Mouse (Mus musculus) bone marrow, adult 2 months (tissue): ENCODE data around the gene Gm10320. TPM values are rescaled to one million over a fixed set of nuclear protein-coding genes. Genes with fewer than 3 reads are reported as not detected.

Experiments
- H3K27ac ChIP-seq: fragments of 200-500 bp; 2 replicates; pipeline ENCODE4 v1.5.1; 2012; ENCODE audit warnings: low read depth, mild to moderate bottlenecking, control low read depth, inconsistent platforms, low read length; ENCODE audit not compliant: control insufficient read depth, poor library complexity, insufficient read depth
- H3K4me1 ChIP-seq: fragments of 200-500 bp; 2 replicates; pipeline ENCODE4 v1.6.1; 2011; ENCODE audit warnings: low read length; ENCODE audit not compliant: control insufficient read depth, insufficient read depth
- H3K4me3 ChIP-seq: fragments of 200-500 bp; replicated peaks from 2 replicates; pipeline ENCODE3; 2011; ENCODE audit warnings: mild to moderate bottlenecking, low read depth, low read length, control low read depth; ENCODE audit not compliant: control insufficient read depth
- CTCF ChIP-seq: fragments of 200-500 bp; IDR thresholded peaks from 2 replicates; pipeline ENCODE4 v1.5.1; 2011; ENCODE audit warnings: low read length, control low read depth; ENCODE audit not compliant: control insufficient read depth, insufficient read depth
- POLR2A ChIP-seq: fragments of 200-500 bp; IDR thresholded peaks from 2 replicates; pipeline ENCODE4 v1.6.1; 2011; ENCODE audit warnings: low read depth, mild to moderate bottlenecking, control low read depth, low read length, borderline replicate concordance; ENCODE audit not compliant: control insufficient read depth
- WGBS: fragments of 180-500 bp; shearing (Covaris S2); methylation state at CpG from one replicate; pipeline ENCODE4 v1.1.7; 2018; 5-methylcytosine and 5-hydroxymethylcytosine counted together
- polyA plus RNA-seq: library from polyadenylated mRNA; stranded (reverse); fragments of >200 nt; gene quantifications from 2 replicates; pipeline ENCODE4 v1.2.4, GENCODE M21; 2011; ENCODE audit warnings: low replicate concordance; ENCODE audit not compliant: missing spikeins, insufficient read depth, insufficient read length

Gene Gm10320
- polyA plus RNA-seq, 1 experiment: 9.2 TPM

DNA sequence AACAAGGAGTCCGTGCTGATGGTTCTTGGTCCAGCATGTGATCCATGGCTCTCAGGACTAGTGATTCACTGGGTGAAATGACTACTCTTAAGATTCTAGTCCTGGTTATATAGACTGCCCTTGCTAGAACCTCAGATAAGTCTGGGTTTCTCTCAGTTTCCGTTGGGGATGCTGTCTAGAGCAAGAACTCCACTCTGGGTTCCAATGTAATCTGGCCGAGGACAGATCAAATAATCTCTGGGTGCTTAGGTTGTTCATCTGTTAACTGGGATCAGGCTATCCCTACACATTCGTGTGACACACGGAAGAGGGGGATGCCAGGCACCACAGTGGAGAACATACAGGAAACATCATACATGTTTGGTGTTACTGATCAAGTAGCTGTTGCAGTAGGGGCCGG lies 9.5 kb upstream of the Gm10320 start:
- TF ChIP-seq CTCF: no peak
- TF ChIP-seq POLR2A: no peak
- WGBS: 12% methylated on average over 6 of the region's 6 CpGs
- Histone ChIP-seq H3K27ac (no peak overlapping the region), H3K4me1 (no peaks in the 10 kb centered on the region), H3K4me3 (no peak overlapping the region)

DNA sequence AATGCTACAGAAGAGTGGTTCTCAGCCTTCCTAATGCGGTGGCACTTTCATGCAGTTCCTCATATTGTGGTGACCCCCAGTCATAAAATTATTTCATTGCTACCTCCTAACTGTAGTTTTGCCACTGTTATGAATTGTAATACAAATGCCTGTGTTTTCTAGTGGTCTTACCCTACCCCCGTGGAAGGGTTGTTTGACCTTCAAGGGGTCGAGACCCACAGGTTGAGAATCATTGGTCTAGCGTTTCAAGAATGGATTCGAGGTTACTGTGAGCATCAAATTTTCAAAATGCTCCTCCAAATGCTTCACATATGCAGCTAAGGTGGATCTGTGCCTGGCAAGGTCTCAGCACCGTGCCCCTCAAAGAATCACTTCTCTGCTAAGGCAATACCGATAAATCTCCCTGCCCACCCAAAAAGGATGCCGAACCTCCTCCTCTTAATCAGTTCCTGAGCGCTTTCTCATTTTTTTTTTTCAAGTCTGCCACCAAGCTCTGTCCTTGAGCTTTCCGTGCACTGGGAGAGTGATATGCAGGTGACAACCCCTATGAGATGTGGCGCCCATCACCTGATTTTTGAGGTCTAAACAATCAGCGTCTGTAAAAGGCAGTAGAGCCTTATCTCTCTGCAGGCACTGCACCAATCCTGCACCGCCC lies 8.8 kb upstream of the Gm10320 start:
- Histone ChIP-seq H3K4me3 (no peak overlapping the region), H3K4me1 (no peaks in the 10 kb centered on the region), H3K27ac (no peak overlapping the region; the same call in 1 of the 2 replicates)
- 24% methylated on average over 13 of the region's 13 CpGs for WGBS
- no peak for TF ChIP-seq POLR2A
- TF ChIP-seq CTCF: no peak

DNA sequence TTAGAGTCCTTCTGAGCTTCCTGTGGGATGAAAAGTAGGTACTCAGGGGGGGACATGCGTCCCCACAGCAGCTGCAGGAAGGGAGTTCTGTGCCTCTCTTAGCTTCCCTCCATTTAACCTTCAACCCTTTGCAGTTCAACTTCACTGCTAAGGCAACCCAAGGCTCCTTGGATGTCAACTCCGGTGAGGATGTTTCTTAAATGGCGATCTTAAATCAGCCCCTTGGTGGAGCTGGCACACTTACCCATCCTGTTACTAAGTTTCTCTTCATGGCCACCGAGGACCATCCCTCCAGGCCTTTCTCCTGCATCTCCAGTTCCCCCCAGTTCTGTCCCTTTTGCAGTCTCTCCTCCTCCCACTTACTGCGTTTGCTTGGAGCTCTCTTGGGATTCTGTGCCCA lies 6.8 kb upstream of the Gm10320 start:
- no peak for TF ChIP-seq CTCF
- no peak for TF ChIP-seq POLR2A
- 63% methylated on average over 5 of the region's 5 CpGs for WGBS
- H3K27ac ChIP-seq: no peak overlapping the region
- no peaks in the 10 kb centered on the region for H3K4me1 ChIP-seq
- H3K4me3 ChIP-seq: no peak overlapping the region

DNA sequence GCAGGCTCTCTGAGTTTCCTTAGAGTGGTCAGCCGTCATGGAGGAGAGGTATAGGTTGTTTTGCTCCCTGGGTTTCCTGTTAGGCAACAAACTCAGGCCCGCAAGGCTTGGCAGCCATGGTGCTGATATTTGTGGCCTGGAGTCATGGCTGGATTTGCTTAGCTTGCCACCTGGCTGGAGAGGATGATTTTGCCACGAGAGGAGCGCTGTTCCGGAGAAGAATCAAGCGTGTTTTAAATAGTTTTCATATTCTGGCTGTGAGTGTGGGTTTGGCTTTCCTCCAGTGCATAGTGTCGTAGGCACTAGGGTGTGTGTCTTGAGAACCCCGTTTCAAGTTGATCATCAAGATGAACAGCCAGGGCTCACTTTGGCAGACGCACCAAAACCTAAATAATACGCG lies 6.3 kb upstream of the Gm10320 start:
- no peak for TF ChIP-seq CTCF
- no peak for TF ChIP-seq POLR2A
- no peak overlapping the region for H3K4me3 ChIP-seq
- 61% methylated on average over 11 of the region's 11 CpGs for WGBS

DNA sequence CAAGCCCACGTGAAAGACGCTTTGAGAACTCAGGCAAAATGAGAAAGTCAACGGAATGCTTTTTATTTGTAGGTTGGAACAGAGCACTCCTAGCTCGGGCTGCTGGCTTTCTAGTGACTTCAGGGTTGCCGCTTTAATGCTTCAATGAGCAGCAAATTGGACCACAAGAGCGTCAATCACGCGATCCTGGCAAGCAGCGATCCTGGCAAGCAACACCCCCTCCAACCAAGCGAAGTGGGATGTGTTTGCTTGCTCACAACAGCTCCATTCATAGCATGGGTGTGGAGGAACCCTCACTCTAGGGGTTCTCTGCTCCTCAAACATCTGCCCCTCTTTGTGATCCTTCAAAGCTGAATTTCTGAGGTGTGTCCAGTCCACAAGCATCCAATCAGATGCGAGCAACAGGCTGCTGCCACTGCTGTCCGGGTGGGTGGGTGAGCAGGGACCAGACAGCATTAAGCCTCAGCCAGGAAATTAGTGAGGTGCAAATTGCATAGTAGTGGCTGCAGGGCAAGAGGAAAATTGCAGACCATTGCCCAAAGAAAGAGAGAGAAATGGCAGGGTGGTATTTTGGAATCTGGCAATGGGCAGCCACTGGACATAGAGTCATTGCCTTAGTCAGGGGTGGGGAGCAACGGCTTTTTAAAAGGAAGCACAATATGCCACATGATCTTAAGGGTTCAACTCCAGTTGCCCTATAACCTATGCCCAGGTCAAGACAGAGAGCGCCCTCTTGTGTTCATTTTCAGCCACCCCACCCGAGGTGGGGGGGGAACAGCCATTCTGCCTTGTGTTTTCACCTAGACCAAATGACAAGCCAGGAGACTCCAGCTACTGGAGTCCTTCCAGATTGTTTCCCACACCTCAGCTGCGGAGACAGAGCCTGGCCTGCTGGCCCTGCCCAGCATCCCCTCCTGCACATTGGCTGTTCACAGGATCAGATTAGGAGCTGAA lies 5.4 kb upstream of the Gm10320 start:
- 35% methylated on average over 16 of the region's 16 CpGs for WGBS

More for the DNA sequence above, 6.3 kb upstream of the Gm10320 start:
- Histone ChIP-seq H3K4me1 (no peaks in the 10 kb centered on the region), H3K27ac (no peak overlapping the region)

DNA sequence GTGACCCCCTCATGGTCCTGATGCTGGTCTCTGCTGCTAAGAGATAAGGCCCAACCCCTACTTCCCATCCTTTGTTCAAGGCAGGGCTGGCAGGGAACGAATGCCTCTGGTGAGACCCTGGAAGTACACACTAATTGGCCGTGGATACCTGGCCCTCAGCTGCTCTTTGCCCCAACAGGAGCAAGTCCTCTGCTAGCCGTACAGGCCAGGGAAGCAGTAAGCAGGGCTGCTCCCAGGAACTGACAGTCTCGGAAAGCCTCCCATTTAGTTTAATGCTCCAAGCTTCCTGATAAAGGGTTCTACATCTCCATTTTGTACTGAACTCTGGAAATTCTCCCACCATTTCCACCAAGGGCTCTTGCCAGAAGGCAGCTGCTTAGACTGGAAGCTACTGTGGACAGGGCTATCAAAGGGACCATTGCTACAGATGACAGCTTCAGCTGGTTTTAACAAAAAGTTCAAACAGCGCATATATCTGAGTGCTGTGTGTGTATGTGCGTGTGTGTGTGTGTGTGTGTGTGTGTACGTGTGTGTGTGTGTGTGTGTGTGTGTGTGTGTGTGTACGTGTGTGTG lies 2.8 kb upstream of the Gm10320 start:
- 70% methylated on average over 7 of the region's 8 CpGs for WGBS
- TF ChIP-seq CTCF (no peak), POLR2A (no peak)
- H3K4me1 ChIP-seq: no peaks in the 10 kb centered on the region
- H3K27ac ChIP-seq: no peak overlapping the region
- H3K4me3 ChIP-seq: no peak overlapping the region

More for the DNA sequence above, 5.4 kb upstream of the Gm10320 start:
- no peaks in the 10 kb centered on the region for H3K4me1 ChIP-seq
- TF ChIP-seq POLR2A (no peak), CTCF (no peak)
- H3K4me3 ChIP-seq: no peak overlapping the region
- no peak overlapping the region for H3K27ac ChIP-seq

DNA sequence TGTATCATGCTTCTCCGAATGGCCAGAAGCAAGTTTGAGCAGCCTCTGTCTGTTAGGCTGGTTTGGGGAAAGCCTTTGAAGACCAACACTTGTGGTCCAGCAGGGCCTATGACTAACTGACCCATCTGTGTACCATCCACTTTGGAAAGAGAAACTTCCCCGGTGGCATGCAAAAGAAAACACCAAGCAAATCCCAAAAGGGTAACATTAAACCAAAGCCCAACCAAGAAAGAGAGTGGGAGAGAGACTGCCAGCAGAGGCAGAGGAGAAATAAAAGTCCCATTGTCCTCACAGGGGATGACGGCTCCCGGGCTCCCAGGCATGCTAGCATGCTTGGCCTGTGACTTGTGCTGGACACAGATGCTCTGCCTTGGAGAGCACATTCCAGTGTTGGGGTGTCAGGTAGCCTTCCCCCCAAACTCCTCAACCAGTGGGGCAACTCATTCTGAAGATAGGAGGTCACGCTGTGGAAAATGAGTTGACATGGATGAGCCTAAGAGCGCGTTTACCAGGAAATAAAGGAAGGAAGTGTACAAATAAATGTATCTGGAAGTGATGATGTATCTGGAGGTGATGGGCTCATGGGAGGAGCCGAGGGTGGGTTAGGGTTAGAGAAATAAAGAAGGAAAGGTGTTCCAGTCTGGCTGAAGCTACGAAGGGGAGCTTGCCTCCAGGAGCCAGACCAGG lies 911 bp upstream of the Gm10320 start:
- WGBS: 74% methylated on average over 9 of the region's 9 CpGs
- no peak overlapping the region for H3K4me3 ChIP-seq
- H3K4me1 ChIP-seq: no peaks in the 10 kb centered on the region
- TF ChIP-seq CTCF: no peak
- TF ChIP-seq POLR2A: no peak
- H3K27ac ChIP-seq: no peak overlapping the region
